Mouse (Mus musculus): Measurements from ENCODE around the gene Klhl23. TPM values are rescaled to one million over a fixed set of nuclear protein-coding genes. Genes with fewer than 3 reads are reported as not detected.
"Not testable (repeated sequence)": the region's sequence is repeated elsewhere in the genome, so short reads cannot be mapped to it uniquely, and the experiment has no call there.

Klhl23 gene
- polyA plus RNA-seq, 1 experiment from 2014 or later: 81.2 TPM

- WGBS: 76% methylated on average over 8 of the region's 8 CpGs
These were observed 18.0 kb upstream of the Klhl23 start for GRCm38 (mm10) chr2:69803756-69804155.

GRCm38 (mm10) chr2:69804663-69805062 is 17.1 kb upstream of the Klhl23 start:
- not testable (repeated sequence) for H3K27me3 ChIP-seq (replicated peaks; ENCODE audit: control insufficient read depth, insufficient read depth, low read length); H3K9ac ChIP-seq (replicated peaks; ENCODE audit: low read depth, low read length); H3K4me3 ChIP-seq (replicated peaks; ENCODE audit: low read length); H3K27ac ChIP-seq (ENCODE audit: low read length); ATAC-seq; H3K9me3 ChIP-seq (ENCODE audit: control insufficient read depth, low read length); H3K4me1 ChIP-seq (replicated peaks; ENCODE audit: control insufficient read depth, insufficient read depth, low read length); H3K4me2 ChIP-seq (ENCODE audit: low read length); H3K36me3 ChIP-seq (ENCODE audit: control insufficient read depth, insufficient read depth)
- WGBS: 85% methylated on average over 8 of the region's 9 CpGs

More at GRCm38 (mm10) chr2:69803756-69804155, 18.0 kb upstream of the Klhl23 start:
- Histone ChIP-seq H3K27ac (ENCODE audit: low read length) (no peak overlapping the region), H3K4me2 (ENCODE audit: low read length) (no peak overlapping the region), H3K4me3 (replicated peaks; ENCODE audit: low read length) (no peak overlapping the region), H3K27me3 (replicated peaks; ENCODE audit: control insufficient read depth, insufficient read depth, low read length) (no peaks in the 10 kb centered on the region), H3K4me1 (replicated peaks; ENCODE audit: control insufficient read depth, insufficient read depth, low read length) (no peaks in the 10 kb centered on the region), H3K36me3 (ENCODE audit: control insufficient read depth, insufficient read depth) (no peaks in the 10 kb centered on the region), H3K9ac (replicated peaks; ENCODE audit: low read depth, low read length) (no peak overlapping the region), H3K9me3 (ENCODE audit: control insufficient read depth, low read length) (no peaks in the 10 kb centered on the region)
- no peak for ATAC-seq

- Histone ChIP-seq H3K27ac (ENCODE audit: low read length) (no peak overlapping the region), H3K27me3 (replicated peaks; ENCODE audit: control insufficient read depth, insufficient read depth, low read length) (no peaks in the 10 kb centered on the region), H3K9me3 (ENCODE audit: control insufficient read depth, low read length) (no peaks in the 10 kb centered on the region), H3K4me1 (replicated peaks; ENCODE audit: control insufficient read depth, insufficient read depth, low read length) (no peaks in the 10 kb centered on the region), H3K36me3 (ENCODE audit: control insufficient read depth, insufficient read depth) (no peaks in the 10 kb centered on the region), H3K4me2 (ENCODE audit: low read length) (no peak overlapping the region), H3K9ac (replicated peaks; ENCODE audit: low read depth, low read length) (no peak overlapping the region), H3K4me3 (replicated peaks; ENCODE audit: low read length) (no peak overlapping the region)
- no peak for ATAC-seq
- WGBS: 70% methylated on average over 15 of the region's 15 CpGs
These were observed 11.6 kb upstream of the Klhl23 start for GRCm38 (mm10) chr2:69810169-69810568.

- not testable (repeated sequence) for H3K36me3 ChIP-seq (ENCODE audit: control insufficient read depth, insufficient read depth); ATAC-seq; H3K4me3 ChIP-seq (replicated peaks; ENCODE audit: low read length); H3K27ac ChIP-seq (ENCODE audit: low read length); H3K4me1 ChIP-seq (replicated peaks; ENCODE audit: control insufficient read depth, insufficient read depth, low read length); H3K4me2 ChIP-seq (ENCODE audit: low read length); H3K9ac ChIP-seq (replicated peaks; ENCODE audit: low read depth, low read length); H3K27me3 ChIP-seq (replicated peaks; ENCODE audit: control insufficient read depth, insufficient read depth, low read length); H3K9me3 ChIP-seq (ENCODE audit: control insufficient read depth, low read length)
- 47% methylated on average over 7 of the region's 7 CpGs for WGBS
These were observed 10.4 kb upstream of the Klhl23 start for GRCm38 (mm10) chr2:69811349-69811748.

GRCm38 (mm10) chr2:69816575-69816974 is 5.2 kb upstream of the Klhl23 start:
- Histone ChIP-seq H3K4me1 (replicated peaks; ENCODE audit: control insufficient read depth, insufficient read depth, low read length) (no peaks in the 10 kb centered on the region; the same call in 1 of the 2 replicates), H3K27me3 (replicated peaks; ENCODE audit: control insufficient read depth, insufficient read depth, low read length) (no peaks in the 10 kb centered on the region), H3K9me3 (ENCODE audit: control insufficient read depth, low read length) (no peaks in the 10 kb centered on the region), H3K9ac (replicated peaks; ENCODE audit: low read depth, low read length) (no peak overlapping the region), H3K27ac (ENCODE audit: low read length) (no peak overlapping the region), H3K4me2 (ENCODE audit: low read length) (no peak overlapping the region), H3K4me3 (replicated peaks; ENCODE audit: low read length) (no peak overlapping the region), H3K36me3 (ENCODE audit: control insufficient read depth, insufficient read depth) (no peaks in the 10 kb centered on the region)
- no peak for ATAC-seq
- WGBS: 90% methylated on average over 5 of the region's 5 CpGs

GRCm38 (mm10) chr2:69818350-69819085 is 3.2 kb upstream of the Klhl23 start:
- Histone ChIP-seq H3K9ac (replicated peaks; ENCODE audit: low read depth, low read length) (no peak overlapping the region), H3K27ac (ENCODE audit: low read length) (no peak overlapping the region), H3K4me1 (replicated peaks; ENCODE audit: control insufficient read depth, insufficient read depth, low read length) (peaks cover 4% of the 10 kb centered on the region), H3K27me3 (replicated peaks; ENCODE audit: control insufficient read depth, insufficient read depth, low read length) (no peaks in the 10 kb centered on the region), H3K9me3 (ENCODE audit: control insufficient read depth, low read length) (no peaks in the 10 kb centered on the region), H3K4me3 (replicated peaks; ENCODE audit: low read length) (no peak overlapping the region), H3K4me2 (ENCODE audit: low read length) (no peak overlapping the region), H3K36me3 (ENCODE audit: control insufficient read depth, insufficient read depth) (no peaks in the 10 kb centered on the region)
- ATAC-seq: no peak
- WGBS: 85% methylated on average over 9 of the region's 9 CpGs

GRCm38 (mm10) chr2:69820201-69820600 is 1.5 kb upstream of the Klhl23 start:
- Histone ChIP-seq H3K27me3 (replicated peaks; ENCODE audit: control insufficient read depth, insufficient read depth, low read length) (no peaks in the 10 kb centered on the region), H3K27ac (ENCODE audit: low read length) (no peak overlapping the region), H3K4me2 (ENCODE audit: low read length) (no peak overlapping the region), H3K4me1 (replicated peaks; ENCODE audit: control insufficient read depth, insufficient read depth, low read length) (peaks cover 18% of the 10 kb centered on the region), H3K9ac (replicated peaks; ENCODE audit: low read depth, low read length) (no peak overlapping the region), H3K4me3 (replicated peaks; ENCODE audit: low read length) (no peak overlapping the region), H3K36me3 (ENCODE audit: control insufficient read depth, insufficient read depth) (no peaks in the 10 kb centered on the region), H3K9me3 (ENCODE audit: control insufficient read depth, low read length) (no peaks in the 10 kb centered on the region)
- 73% methylated on average over 1 of the region's 1 CpGs for WGBS
- ATAC-seq: no peak

GRCm38 (mm10) chr2:69822361-69823128 is 801 bp downstream of the Klhl23 start:
- peak; percentile 72 for ATAC-seq
- Histone ChIP-seq H3K4me1 (replicated peaks; ENCODE audit: control insufficient read depth, insufficient read depth, low read length) (peaks cover 24% of the 10 kb centered on the region), H3K9ac (replicated peaks; ENCODE audit: low read depth, low read length) (peak overlapping the region; percentile 96), H3K36me3 (ENCODE audit: control insufficient read depth, insufficient read depth) (no peaks in the 10 kb centered on the region), H3K4me2 (ENCODE audit: low read length) (peak overlapping the region; percentile 64), H3K27ac (ENCODE audit: low read length) (peak overlapping the region; percentile 93), H3K4me3 (replicated peaks; ENCODE audit: low read length) (peak overlapping the region; percentile 81), H3K27me3 (replicated peaks; ENCODE audit: control insufficient read depth, insufficient read depth, low read length) (no peaks in the 10 kb centered on the region), H3K9me3 (ENCODE audit: control insufficient read depth, low read length) (no peaks in the 10 kb centered on the region)
- WGBS: under 1% methylated on average over 79 of the region's 80 CpGs

- no peaks in the 10 kb centered on the region for H3K36me3 ChIP-seq (ENCODE audit: control insufficient read depth, insufficient read depth)
- peak; percentile 90 for ATAC-seq
- no peaks in the 10 kb centered on the region for H3K9me3 ChIP-seq (ENCODE audit: control insufficient read depth, low read length)
- peak overlapping the region; percentile 81 for H3K4me3 ChIP-seq (replicated peaks; ENCODE audit: low read length)
- H3K9ac ChIP-seq (replicated peaks; ENCODE audit: low read depth, low read length): peak overlapping the region; percentile 96
- peak overlapping the region; percentile 93 for H3K27ac ChIP-seq (ENCODE audit: low read length)
- H3K27me3 ChIP-seq (replicated peaks; ENCODE audit: control insufficient read depth, insufficient read depth, low read length): no peaks in the 10 kb centered on the region
- H3K4me2 ChIP-seq (ENCODE audit: low read length): peak overlapping the region; percentile 64
- peaks cover 24% of the 10 kb centered on the region for H3K4me1 ChIP-seq (replicated peaks; ENCODE audit: control insufficient read depth, insufficient read depth, low read length)
- 1% methylated on average over 42 of the region's 45 CpGs for WGBS
These were observed 1.5 kb downstream of the Klhl23 start for GRCm38 (mm10) chr2:69823129-69823677.

Measured in forebrain, embryonic 16.5 days (tissue).